Mouse (Mus musculus): ENCODE measurements around the gene Ecpas. TPM values are rescaled to one million over a fixed set of nuclear protein-coding genes. Genes with fewer than 3 reads are reported as not detected.

The Ecpas gene
- polyA plus RNA-seq, 1 experiment from 2014 or later = 31.6 TPM

GRCm38 (mm10) chr4:58867242-58867641 is 45.3 kb downstream of the Ecpas start:
- no peak overlapping the region for H3K4me2 ChIP-seq (replicated peaks)
- H3K9me3 ChIP-seq = no peaks in the 10 kb centered on the region
- H3K4me1 ChIP-seq = no peaks in the 10 kb centered on the region
- H3K27me3 ChIP-seq = no peaks in the 10 kb centered on the region
- H3K27ac ChIP-seq (replicated peaks) = no peak overlapping the region
- ATAC-seq (replicated peaks) = no peak
- no peak overlapping the region for H3K4me3 ChIP-seq
- H3K36me3 ChIP-seq = peaks cover 2% of the 10 kb centered on the region; the same call in 1 of the 2 replicates
- H3K9ac ChIP-seq (replicated peaks) = no peak overlapping the region
- WGBS = 88% methylated on average over 6 of the region's 6 CpGs

DNA sequence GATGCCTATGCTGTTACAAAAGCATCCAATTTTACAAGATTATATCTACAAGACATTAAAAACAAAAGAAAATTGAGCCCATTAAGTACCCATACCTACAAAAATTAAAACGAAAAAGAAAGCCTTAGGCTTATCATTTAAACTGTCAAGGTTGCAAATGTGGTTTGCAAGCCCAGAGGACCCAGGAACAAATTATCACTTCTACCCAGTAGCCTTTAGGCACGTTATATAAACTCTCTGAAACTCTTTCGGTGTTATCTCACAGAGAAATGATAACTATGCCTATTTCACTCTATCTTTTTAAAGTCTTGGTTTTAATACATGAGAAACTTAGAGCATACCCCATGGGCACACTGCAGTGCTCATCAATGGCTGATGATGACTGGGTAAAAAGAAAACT is 79.6 kb downstream of the Ecpas start:
- Histone ChIP-seq H3K4me3 (no peak overlapping the region), H3K27ac (replicated peaks) (no peak overlapping the region), H3K27me3 (no peaks in the 10 kb centered on the region), H3K9me3 (no peaks in the 10 kb centered on the region), H3K4me1 (no peaks in the 10 kb centered on the region), H3K4me2 (replicated peaks) (no peak overlapping the region), H3K9ac (replicated peaks) (no peak overlapping the region), H3K36me3 (peaks cover 21% of the 10 kb centered on the region)
- 91% methylated on average over 3 of the region's 3 CpGs for WGBS
- ATAC-seq (replicated peaks) = no peak

DNA sequence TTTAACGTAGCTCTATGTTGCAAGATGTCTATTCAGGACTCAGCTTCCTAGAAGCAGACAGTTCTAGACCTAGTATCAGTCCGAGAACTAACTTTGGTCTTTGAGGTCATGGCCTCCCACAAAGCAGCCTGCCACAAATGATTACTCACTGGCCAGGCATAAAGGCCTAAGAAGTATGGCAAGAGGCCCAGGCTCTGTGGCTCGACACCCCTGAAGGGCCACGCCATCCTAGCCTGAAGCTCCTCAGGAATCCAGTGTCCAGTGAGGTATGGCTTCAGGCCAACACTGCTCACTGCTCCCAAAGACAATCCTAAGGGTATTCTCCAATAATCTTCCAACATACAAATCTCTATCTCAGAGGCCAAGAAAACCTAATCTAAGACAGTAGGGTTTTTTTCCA is 86.6 kb downstream of the Ecpas start:
- Histone ChIP-seq H3K36me3 (peaks cover 50% of the 10 kb centered on the region), H3K27ac (replicated peaks) (no peak overlapping the region), H3K9me3 (no peaks in the 10 kb centered on the region), H3K4me2 (replicated peaks) (no peak overlapping the region), H3K4me1 (no peaks in the 10 kb centered on the region), H3K4me3 (no peak overlapping the region), H3K9ac (replicated peaks) (no peak overlapping the region), H3K27me3 (no peaks in the 10 kb centered on the region)
- 87% methylated on average over 4 of the region's 4 CpGs for WGBS
- ATAC-seq (replicated peaks) = no peak

DNA sequence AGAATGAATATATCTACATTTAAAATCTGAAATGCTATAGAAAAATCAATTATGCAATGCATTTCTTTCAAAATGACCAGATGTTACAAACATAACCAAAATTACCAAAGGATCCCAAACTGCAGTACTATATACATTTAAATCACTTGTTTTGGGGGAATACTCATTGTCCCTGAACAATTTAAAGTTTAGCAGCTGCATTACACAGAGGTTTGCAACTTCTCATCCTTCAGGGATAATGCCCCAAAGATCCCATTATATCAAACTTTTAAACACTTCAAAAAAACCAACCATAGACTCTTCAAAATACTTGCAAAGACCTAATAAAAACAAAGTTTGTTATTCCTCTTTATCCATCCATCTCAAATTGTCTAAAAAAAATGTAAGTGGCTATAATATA is 124.9 kb downstream of the Ecpas start, which contains the start of gene Olfr267:
Gene Olfr267 (minus strand): TSS at position 101 of the 400 bp plus-strand sequence.
- no peaks in the 10 kb centered on the region for H3K36me3 ChIP-seq
- H3K4me2 ChIP-seq (replicated peaks) = no peak within 1 kb of the TSS
- H3K27me3 ChIP-seq = no peaks in the 10 kb centered on the region
- ATAC-seq (replicated peaks) = no peak
- no peaks in the 10 kb centered on the region for H3K4me1 ChIP-seq
- H3K9me3 ChIP-seq = no peaks in the 10 kb centered on the region
- no peak within 1 kb of the TSS for H3K27ac ChIP-seq (replicated peaks)
- no peak within 1 kb of the TSS for H3K9ac ChIP-seq (replicated peaks)
- H3K4me3 ChIP-seq = no peak within 1 kb of the TSS

DNA sequence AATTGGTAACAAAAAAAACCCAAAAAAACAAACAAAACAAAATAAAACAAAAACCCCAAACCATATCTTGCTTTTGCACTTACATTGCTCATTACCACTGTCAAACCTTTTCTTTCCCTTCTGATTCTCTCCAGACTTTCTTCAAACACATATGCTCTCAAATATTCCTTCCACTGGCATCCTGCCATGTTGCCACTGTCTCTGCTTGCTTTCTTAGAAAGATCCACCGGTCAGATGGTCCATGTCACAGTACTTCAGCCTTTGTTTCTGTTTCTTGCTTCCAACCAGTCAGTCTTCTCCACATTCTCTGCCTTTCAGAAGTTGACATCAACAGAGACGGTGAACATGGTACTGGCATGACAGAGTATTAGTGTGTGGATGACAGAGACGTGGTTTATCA is 125.9 kb downstream of the Ecpas start:
- Histone ChIP-seq H3K27me3 (no peaks in the 10 kb centered on the region), H3K36me3 (no peaks in the 10 kb centered on the region), H3K4me3 (no peak overlapping the region), H3K4me1 (no peaks in the 10 kb centered on the region), H3K9me3 (no peaks in the 10 kb centered on the region), H3K4me2 (replicated peaks) (no peak overlapping the region), H3K9ac (replicated peaks) (no peak overlapping the region), H3K27ac (replicated peaks) (no peak overlapping the region)
- WGBS = 71% methylated on average over 3 of the region's 3 CpGs
- no peak for ATAC-seq (replicated peaks)

DNA sequence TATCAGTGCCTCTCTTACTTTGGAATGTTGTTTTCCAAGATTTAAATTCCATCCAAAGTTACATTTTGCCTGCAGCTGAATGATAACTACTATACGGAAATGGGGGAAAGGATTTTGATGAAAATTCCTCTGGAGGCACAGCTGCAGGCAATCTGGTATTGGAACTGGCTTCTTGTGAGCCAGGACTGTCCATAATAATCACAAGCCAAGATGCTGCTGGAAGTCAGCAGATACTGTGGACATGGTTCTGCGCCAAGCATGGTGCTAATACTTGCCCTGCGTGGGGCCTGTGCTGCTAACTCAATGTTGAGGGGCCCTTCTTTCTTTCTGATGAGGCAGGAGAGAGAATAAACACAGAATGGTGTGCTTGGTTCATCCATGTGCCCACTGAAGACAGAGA is 149.1 kb downstream of the Ecpas start:
- no peak overlapping the region for H3K9ac ChIP-seq (replicated peaks)
- H3K27me3 ChIP-seq = no peaks in the 10 kb centered on the region
- H3K4me1 ChIP-seq = no peaks in the 10 kb centered on the region
- H3K9me3 ChIP-seq = no peaks in the 10 kb centered on the region
- no peak overlapping the region for H3K4me3 ChIP-seq
- H3K36me3 ChIP-seq = no peaks in the 10 kb centered on the region
- 91% methylated on average over 3 of the region's 3 CpGs for WGBS
- no peak overlapping the region for H3K27ac ChIP-seq (replicated peaks)
- no peak overlapping the region for H3K4me2 ChIP-seq (replicated peaks)
- ATAC-seq (replicated peaks) = no peak

GRCm38 (mm10) chr4:58749510-58749909 is 163.0 kb downstream of the Ecpas start:
- Histone ChIP-seq H3K9me3 (no peaks in the 10 kb centered on the region), H3K36me3 (no peaks in the 10 kb centered on the region), H3K4me2 (replicated peaks) (peak overlapping the region; percentile 18), H3K4me3 (no peak overlapping the region), H3K9ac (replicated peaks) (no peak overlapping the region), H3K4me1 (peaks cover 5% of the 10 kb centered on the region), H3K27me3 (no peaks in the 10 kb centered on the region), H3K27ac (replicated peaks) (no peak overlapping the region)
- 44% methylated on average over 2 of the region's 2 CpGs for WGBS
- ATAC-seq (replicated peaks) = no peak

DNA sequence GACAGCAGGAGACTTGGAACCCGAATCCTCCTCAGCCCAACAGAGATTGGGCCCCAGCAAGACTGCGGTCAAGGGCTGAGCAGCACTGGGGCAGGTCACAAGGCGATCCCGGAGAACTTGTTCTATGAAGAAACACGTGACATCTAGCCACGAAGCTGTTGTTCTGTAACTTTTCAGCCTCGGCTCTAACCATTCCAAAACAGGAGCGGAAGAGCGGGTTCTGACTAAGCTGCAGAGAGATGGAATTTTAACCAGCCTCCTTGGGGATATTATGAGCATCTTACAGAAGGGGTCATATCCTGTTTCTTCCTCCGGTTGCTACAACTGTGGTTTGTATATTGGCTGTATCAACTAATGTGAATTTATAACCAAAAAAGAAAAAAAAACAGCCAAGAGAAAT is 163.4 kb downstream of the Ecpas start:
- H3K9me3 ChIP-seq = no peaks in the 10 kb centered on the region
- H3K4me3 ChIP-seq = no peak overlapping the region
- H3K4me2 ChIP-seq (replicated peaks) = peak overlapping the region; percentile 18
- no peaks in the 10 kb centered on the region for H3K27me3 ChIP-seq
- H3K9ac ChIP-seq (replicated peaks) = no peak overlapping the region; the same call in 1 of the 2 replicates
- ATAC-seq (replicated peaks) = no peak
- peaks cover 5% of the 10 kb centered on the region for H3K4me1 ChIP-seq
- no peak overlapping the region for H3K27ac ChIP-seq (replicated peaks)
- no peaks in the 10 kb centered on the region for H3K36me3 ChIP-seq
- WGBS = 31% methylated on average over 10 of the region's 10 CpGs

Other genes with a start within 250 kb of the Ecpas start
- 0.06 TPM in 1 of 2 replicates, not detected in the other for gene Olfr267, start 125.0 kb downstream of the Ecpas start, polyA plus RNA-seq (2015; fragmentation: Nextera tagmentation; extraction: Ambion mirVana)
- gene Zkscan16, start 30.9 kb upstream of the Ecpas start, polyA plus RNA-seq (2015; fragmentation: Nextera tagmentation; extraction: Ambion mirVana) = 0.73 and 0.99 TPM in 2 replicates
- gene Ptgr1, start 74.4 kb upstream of the Ecpas start, polyA plus RNA-seq (2015; fragmentation: Nextera tagmentation; extraction: Ambion mirVana) = 4.0 and 4.2 TPM in 2 replicates
- gene Dnajc25, start 82.3 kb upstream of the Ecpas start, polyA plus RNA-seq (2015; fragmentation: Nextera tagmentation; extraction: Ambion mirVana) = 3.3 and 5.1 TPM in 2 replicates
- 3.6 and 5.9 TPM in 2 replicates for gene Gm20503, start 90.5 kb upstream of the Ecpas start, polyA plus RNA-seq (2015; fragmentation: Nextera tagmentation; extraction: Ambion mirVana)
- gene Gng10, start 122.3 kb upstream of the Ecpas start, polyA plus RNA-seq (2015; fragmentation: Nextera tagmentation; extraction: Ambion mirVana) = 196 and 207 TPM in 2 replicates
- gene AI481877, start 226.2 kb upstream of the Ecpas start, polyA plus RNA-seq (2015; fragmentation: Nextera tagmentation; extraction: Ambion mirVana) = not detected in 2 replicates

Data from forebrain, embryonic 15.5 days (tissue).